Mouse (Mus musculus) hematopoietic stem cell, adult 5-6 weeks (primary cell): ENCODE results near the gene Lgals7. TPM values are rescaled to one million over a fixed set of nuclear protein-coding genes. Genes with fewer than 3 reads are reported as not detected.
A peak's percentile ranks its signal among the peaks of the same experiment; 100 is the strongest.

Experiments used
- ATAC-seq, 2 experiments: fragments of 125-278 bp in 1 of 2; replicated peaks in 1 of 2; 2 replicates each; pipeline ENCODE4 v1.8.0; 2016 to 2017; ENCODE audit warnings: inconsistent platforms in 2 of 2, mild to moderate bottlenecking in 2 of 2, moderate number of reproducible peaks in 2 of 2, low read depth in 1 of 2, moderate TSS enrichment in 1 of 2; ENCODE audit not compliant: low FRiP score in 2 of 2, poor library complexity in 2 of 2, severe bottlenecking in 2 of 2, insufficient read depth in 1 of 2, low TSS enrichment in 1 of 2
- total RNA-seq: library from RNA; stranded (forward); fragments of 172-1452, 232-1000 nt; gene quantifications from 2 replicates; pipeline ENCODE4 v1.2.3, GENCODE M21; 2017

Gene Lgals7
- not detected in 2 replicates for total RNA-seq

DNA sequence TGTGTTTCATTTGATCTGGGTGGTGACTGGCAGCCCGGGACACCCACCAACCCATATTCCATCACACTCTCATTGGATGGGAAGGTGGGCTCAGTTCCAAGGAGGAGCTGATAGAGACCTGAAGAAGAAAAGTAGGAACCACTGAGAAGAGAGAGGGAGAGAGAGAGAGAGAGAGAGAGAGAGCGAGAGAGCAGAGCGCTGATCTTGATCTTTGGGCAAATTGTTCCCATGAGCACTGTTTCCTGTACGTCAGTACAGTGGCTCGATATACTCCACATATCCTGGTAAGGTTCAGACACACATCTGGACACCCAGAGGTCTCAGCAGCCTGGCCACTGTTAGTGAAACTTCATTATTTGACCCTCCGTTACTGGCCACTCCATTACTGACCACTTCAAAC lies at the start of gene Lgals7:
TSS of gene Lgals7 (plus strand) at position 314 of the 400 bp plus-strand sequence.
- no peak for ATAC-seq

DNA sequence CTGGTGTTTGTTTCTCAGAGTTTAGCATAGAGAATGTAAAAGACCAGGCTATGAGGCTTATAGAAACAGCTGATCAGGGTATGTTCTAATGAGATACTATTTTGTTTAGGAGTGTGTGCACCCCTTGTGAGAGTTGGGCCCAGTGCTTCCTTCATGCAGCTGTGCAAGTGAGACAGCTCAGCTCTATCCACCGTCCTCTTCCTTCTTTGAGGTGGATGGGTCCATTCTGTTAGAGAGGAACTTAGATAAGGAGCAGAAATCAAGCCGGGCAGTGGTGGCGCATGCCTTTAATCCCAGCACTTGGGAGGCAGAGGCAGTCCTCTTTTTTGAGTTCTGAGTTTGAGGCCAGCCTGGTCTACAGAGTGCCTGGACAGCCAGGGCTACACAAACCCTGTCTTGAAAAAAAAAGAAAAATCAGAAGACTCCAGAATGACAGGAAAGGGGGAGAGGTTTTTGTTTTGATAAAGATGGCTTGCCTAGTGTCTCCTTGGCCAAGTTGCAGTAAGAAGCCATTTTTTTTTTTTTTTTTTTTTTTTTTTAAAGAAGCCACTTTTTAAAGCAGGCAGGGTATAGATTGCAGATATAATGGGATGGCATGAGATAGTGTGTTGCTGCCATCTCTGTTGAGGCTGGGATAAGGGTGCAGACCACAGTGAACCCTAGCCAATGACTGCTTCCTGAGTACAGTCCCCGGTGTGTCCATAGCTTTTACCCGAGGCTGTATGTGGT lies 49.2 kb upstream of the Lgals7 start:
- no peak for ATAC-seq

DNA sequence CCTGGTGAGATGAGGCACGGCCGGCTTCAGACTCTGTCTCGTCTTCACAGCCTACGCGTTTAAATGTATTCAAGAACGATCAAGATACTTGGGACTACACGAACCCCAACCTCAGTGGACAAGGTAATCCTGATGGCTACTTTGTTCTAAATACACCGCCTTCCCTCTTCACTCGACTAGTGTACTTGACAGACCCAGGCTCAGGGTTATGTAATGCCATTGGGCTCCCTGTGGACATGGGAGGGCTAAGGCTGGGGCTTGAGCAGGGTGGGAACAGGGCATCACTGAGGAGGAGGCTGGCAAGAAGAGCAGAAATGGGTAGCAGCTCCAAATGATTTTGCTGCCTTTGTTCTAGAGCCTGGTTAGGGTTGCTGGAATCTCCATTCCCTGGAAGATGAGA lies 48.4 kb upstream of the Lgals7 start:
- no peak for ATAC-seq

DNA sequence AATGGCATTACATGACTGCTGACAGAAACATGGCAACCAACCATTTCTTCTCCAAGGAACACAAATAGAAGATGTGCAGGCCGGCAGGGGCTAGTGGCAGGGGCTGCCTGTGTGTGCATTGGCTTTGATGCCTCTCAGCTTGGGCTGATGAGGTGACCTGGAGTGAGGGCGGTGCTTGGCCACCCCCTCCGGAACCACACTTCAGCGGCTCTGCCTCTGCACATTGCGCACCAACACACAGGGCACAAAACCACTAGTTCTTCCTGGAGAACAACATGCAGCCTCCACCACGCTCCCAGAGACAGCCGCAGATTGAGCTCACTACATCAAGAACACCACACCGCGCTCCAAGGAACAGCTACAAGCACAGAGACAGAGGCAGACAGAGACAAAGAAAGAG lies 47.5 kb upstream of the Lgals7 start:
- ATAC-seq = no peak

- no peak for ATAC-seq
Measured at GRCm38 (mm10) chr7:28816920-28817319, 46.7 kb upstream of the Lgals7 start.

DNA sequence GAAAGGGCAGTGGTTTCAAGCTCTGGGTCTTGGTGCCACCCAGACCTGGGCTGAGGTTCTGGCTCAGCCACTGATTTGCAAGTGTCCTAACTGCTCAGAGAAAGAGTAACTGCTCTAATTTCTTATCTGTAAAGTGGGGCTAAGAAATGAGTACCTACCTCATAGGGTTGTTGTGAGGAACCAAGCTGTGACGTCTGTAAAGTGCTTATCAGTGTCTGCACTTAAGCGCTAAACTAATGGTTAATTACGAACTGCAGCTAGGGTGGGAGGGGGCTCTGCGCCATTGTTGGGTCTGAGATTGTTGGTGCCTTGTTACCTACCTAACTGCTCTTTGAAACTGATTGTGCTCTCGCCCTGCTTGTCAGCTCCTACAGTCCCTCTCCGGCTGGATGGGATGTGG lies 46.1 kb upstream of the Lgals7 start:
- no peak for ATAC-seq

DNA sequence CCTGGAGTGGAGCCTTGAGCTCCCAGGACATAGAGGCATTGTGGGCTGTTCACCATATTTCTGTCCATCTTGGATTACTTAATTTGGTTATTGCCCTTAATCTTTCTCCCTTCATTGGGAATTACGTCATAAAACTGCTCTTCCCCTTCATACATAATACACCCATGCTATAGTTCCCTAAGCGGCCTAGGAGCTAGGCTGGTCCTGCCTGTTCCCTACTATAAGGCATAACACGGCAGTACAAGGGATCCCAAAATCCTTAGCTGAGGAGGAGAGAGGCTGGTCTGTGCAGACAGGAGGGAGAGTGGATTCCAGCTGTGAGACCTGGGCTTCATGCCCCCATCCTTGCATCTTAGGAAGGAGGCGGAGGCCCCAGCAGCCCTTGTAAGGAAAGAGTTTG lies 45.7 kb upstream of the Lgals7 start:
- no peak for ATAC-seq

GRCm38 (mm10) chr7:28818436-28818835 lies 45.2 kb upstream of the Lgals7 start:
- ATAC-seq = no peak

DNA sequence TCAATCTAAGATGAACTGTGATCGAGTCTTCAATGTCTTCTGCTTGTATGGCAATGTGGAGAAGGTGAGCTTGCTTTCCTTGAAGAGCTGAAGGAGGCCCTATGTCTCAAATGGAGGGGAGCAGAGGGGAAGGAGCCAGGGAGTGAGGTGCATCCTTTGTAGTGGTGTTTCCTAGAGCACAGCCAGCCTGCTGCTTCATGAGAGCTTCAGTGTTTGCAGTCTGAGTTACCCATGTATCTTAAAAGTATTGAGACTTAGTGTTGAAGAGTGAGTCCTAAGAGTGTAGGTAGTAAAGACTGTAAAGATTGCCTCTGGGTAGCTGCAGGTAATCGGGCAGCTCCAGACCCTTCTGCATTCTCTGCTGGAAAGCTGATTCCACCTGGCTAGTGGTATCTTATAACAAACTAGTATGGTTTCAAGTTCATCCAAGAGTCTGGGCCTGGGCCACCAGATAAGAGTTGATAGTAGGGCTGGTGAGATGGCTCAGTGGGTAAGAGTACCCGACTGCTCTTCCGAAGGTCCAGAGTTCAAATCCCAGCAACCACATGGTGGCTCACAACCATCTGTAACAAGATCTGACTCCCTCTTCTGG lies 44.7 kb upstream of the Lgals7 start:
- ATAC-seq = no peak

DNA sequence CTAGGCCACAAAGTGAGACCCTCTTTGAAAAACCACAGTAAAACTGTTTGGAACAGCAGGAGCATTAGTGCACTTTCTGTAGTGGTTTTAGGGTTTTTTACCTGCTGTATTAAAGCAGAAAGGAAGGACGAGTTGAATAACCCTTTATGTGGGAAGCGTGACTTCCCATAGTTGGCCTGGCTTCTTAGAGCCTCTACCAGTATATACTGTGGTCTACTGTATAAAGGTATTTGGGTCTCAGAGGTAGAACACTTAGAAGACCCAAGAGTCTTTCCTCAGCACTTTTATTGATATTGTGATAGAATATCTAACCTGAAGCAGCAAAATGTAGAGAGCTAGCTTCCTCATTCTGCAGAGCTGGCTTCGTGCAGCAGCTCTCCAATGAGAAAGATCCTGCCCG lies 44.1 kb upstream of the Lgals7 start:
- ATAC-seq = no peak

GRCm38 (mm10) chr7:28820358-28821260 lies 43.0 kb upstream of the Lgals7 start:
- ATAC-seq = no peak

- ATAC-seq = no peak
Measured at GRCm38 (mm10) chr7:28821261-28821831, 42.3 kb upstream of the Lgals7 start.

- no peak for ATAC-seq
Measured at GRCm38 (mm10) chr7:28822556-28822955, 41.1 kb upstream of the Lgals7 start.

DNA sequence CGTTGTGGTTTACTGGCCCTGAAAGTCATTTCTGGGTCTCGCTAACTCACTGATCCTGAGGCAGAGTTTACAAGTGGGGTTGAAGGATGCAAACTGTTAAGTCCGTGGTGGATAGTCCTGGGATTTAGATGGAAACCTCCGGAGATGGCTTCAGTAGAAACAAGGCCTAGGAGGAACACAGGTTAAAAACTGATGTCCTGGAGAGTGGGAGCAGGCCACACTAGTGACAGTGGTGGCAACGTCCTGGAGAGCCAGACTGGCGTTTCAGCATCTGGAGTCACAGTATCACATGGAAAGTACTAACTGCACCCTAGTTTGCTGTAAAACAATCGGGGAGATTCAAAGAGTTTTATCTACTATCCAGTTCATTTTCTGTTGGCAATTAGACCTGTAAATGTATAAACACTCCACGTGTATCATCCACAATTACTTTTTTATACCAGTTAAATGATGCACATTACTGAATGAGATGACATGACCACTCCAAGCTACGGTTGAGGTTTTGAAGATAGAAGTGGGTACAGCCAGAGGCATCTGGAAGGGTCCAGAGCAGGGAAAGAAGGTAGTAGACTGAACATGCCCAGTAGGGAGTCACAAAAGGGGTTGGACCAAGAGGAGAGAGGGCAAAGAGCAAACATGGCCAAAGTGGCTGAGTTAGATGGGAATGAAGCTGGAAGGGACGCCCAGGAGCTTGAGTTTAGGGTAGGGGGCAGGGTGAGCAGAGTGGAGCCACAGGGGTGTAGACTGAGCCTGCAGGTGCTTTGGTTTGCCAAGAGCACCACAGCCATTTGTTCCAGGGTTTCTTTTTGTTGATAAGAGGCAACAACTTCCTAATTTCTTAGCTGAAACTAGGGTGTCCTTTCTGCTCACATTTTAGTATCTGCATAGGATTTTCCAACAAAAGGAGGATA lies 40.4 kb upstream of the Lgals7 start:
- no peak for ATAC-seq

GRCm38 (mm10) chr7:28823932-28824331 lies 39.7 kb upstream of the Lgals7 start:
- ATAC-seq = no peak

- ATAC-seq = peak; percentile 94
Measured at GRCm38 (mm10) chr7:28824941-28825685, 38.5 kb upstream of the Lgals7 start, which contains the start of gene Ech1. Gene Ech1 (plus strand): TSS chr7:28825217.
